Mouse (Mus musculus) megakaryocyte, embryonic 14.5 days (primary cell): ENCODE data around the gene Nav1. TPM values are rescaled to one million over a fixed set of nuclear protein-coding genes. Genes with fewer than 3 reads are reported as not detected.

Experiments used
- H3K27me3 ChIP-seq: replicated peaks from 2 replicates; pipeline ENCODE3; 2012; ENCODE audit warnings: inconsistent platforms
- H3K36me3 ChIP-seq: replicated peaks from 2 replicates; pipeline ENCODE3; 2012; ENCODE audit warnings: low read length, inconsistent platforms, mixed read lengths
- H3K4me1 ChIP-seq: 2 replicates; pipeline ENCODE4 v1.6.1; 2012; ENCODE audit warnings: inconsistent platforms
- H3K4me3 ChIP-seq: replicated peaks from 2 replicates; pipeline ENCODE3; 2012; ENCODE audit warnings: moderate library complexity, mild to moderate bottlenecking, inconsistent platforms
- H3K9me3 ChIP-seq: 2 replicates; pipeline ENCODE4 v1.6.1; 2012; ENCODE audit warnings: inconsistent platforms
- FLI1 ChIP-seq: IDR thresholded peaks from 2 replicates; pipeline ENCODE4 v1.6.1; 2012; ENCODE audit warnings: low read length, inconsistent platforms, mixed read lengths
- GATA1 ChIP-seq: IDR thresholded peaks from 3 replicates; pipeline ENCODE4 v1.6.1; 2012; ENCODE audit warnings: mixed read lengths, low read length, inconsistent platforms, borderline replicate concordance
- polyA plus RNA-seq: library from polyadenylated mRNA; stranded (reverse); fragments of >175 nt; gene quantifications from 2 replicates; pipeline ENCODE4 v1.2.3, GENCODE M21; 2012; ENCODE audit warnings: low replicate concordance; ENCODE audit not compliant: insufficient read depth

Nav1 gene
- polyA plus RNA-seq, 1 experiment, result 13.4 TPM

GRCm38 (mm10) chr1:135531981-135532380 lies 75.1 kb downstream of the Nav1 start:
- H3K9me3 ChIP-seq, result no peaks in the 10 kb centered on the region
- no peaks in the 10 kb centered on the region for H3K27me3 ChIP-seq
- H3K36me3 ChIP-seq, result peaks cover 89% of the 10 kb centered on the region
- no peak overlapping the region for H3K4me3 ChIP-seq
- TF ChIP-seq FLI1 (no peak), GATA1 (no peak)
- peaks cover 17% of the 10 kb centered on the region for H3K4me1 ChIP-seq

GRCm38 (mm10) chr1:135531081-135531480 lies 76.0 kb downstream of the Nav1 start:
- TF ChIP-seq FLI1, result no peak
- no peak for TF ChIP-seq GATA1
- no peaks in the 10 kb centered on the region for H3K9me3 ChIP-seq
- no peak overlapping the region for H3K4me3 ChIP-seq
- peaks cover 85% of the 10 kb centered on the region for H3K36me3 ChIP-seq
- peaks cover 17% of the 10 kb centered on the region for H3K4me1 ChIP-seq
- no peaks in the 10 kb centered on the region for H3K27me3 ChIP-seq

- H3K4me3 ChIP-seq, result no peak overlapping the region
- H3K36me3 ChIP-seq, result peaks cover 67% of the 10 kb centered on the region
- H3K9me3 ChIP-seq, result peaks cover 27% of the 10 kb centered on the region
- peaks cover 13% of the 10 kb centered on the region for H3K4me1 ChIP-seq
- TF ChIP-seq FLI1, result no peak
- no peak for TF ChIP-seq GATA1
- H3K27me3 ChIP-seq, result no peaks in the 10 kb centered on the region
Observed at GRCm38 (mm10) chr1:135524518-135524860, 82.6 kb downstream of the Nav1 start.

- Histone ChIP-seq H3K36me3 (peaks cover 63% of the 10 kb centered on the region), H3K9me3 (peaks cover 27% of the 10 kb centered on the region), H3K4me3 (peak overlapping the region; percentile 14), H3K4me1 (peaks cover 13% of the 10 kb centered on the region), H3K27me3 (no peaks in the 10 kb centered on the region)
- TF ChIP-seq FLI1 (no peak), GATA1 (no peak)
Observed at GRCm38 (mm10) chr1:135523780-135524517, 83.1 kb downstream of the Nav1 start.

GRCm38 (mm10) chr1:135523344-135523743 lies 83.8 kb downstream of the Nav1 start:
- Histone ChIP-seq H3K4me1 (peaks cover 13% of the 10 kb centered on the region), H3K36me3 (peaks cover 63% of the 10 kb centered on the region), H3K27me3 (no peaks in the 10 kb centered on the region), H3K4me3 (peak overlapping the region; percentile 64), H3K9me3 (peaks cover 27% of the 10 kb centered on the region)
- TF ChIP-seq GATA1, result no peak
- no peak for TF ChIP-seq FLI1

- Histone ChIP-seq H3K9me3 (peaks cover 27% of the 10 kb centered on the region), H3K27me3 (no peaks in the 10 kb centered on the region), H3K36me3 (peaks cover 49% of the 10 kb centered on the region), H3K4me3 (no peak overlapping the region), H3K4me1 (peaks cover 37% of the 10 kb centered on the region)
- TF ChIP-seq GATA1 (no peak), FLI1 (no peak)
Observed at GRCm38 (mm10) chr1:135520550-135521168, 86.4 kb downstream of the Nav1 start.

- Histone ChIP-seq H3K9me3 (peaks cover 17% of the 10 kb centered on the region), H3K36me3 (peaks cover 46% of the 10 kb centered on the region), H3K4me1 (peaks cover 38% of the 10 kb centered on the region), H3K27me3 (no peaks in the 10 kb centered on the region), H3K4me3 (no peak overlapping the region)
- TF ChIP-seq GATA1, result no peak
- no peak for TF ChIP-seq FLI1
Observed at GRCm38 (mm10) chr1:135518661-135519060, 88.4 kb downstream of the Nav1 start.

- H3K4me1 ChIP-seq, result peaks cover 37% of the 10 kb centered on the region
- peaks cover 38% of the 10 kb centered on the region for H3K36me3 ChIP-seq
- no peak for TF ChIP-seq GATA1
- TF ChIP-seq FLI1, result no peak
- H3K4me3 ChIP-seq, result no peak overlapping the region
- peaks cover 6% of the 10 kb centered on the region for H3K9me3 ChIP-seq
- no peaks in the 10 kb centered on the region for H3K27me3 ChIP-seq
Observed at GRCm38 (mm10) chr1:135517469-135517868, 89.6 kb downstream of the Nav1 start.

GRCm38 (mm10) chr1:135516511-135517305 lies 90.4 kb downstream of the Nav1 start:
- peaks cover 37% of the 10 kb centered on the region for H3K4me1 ChIP-seq
- peaks cover 3% of the 10 kb centered on the region for H3K9me3 ChIP-seq
- H3K36me3 ChIP-seq, result peaks cover 34% of the 10 kb centered on the region
- H3K27me3 ChIP-seq, result peaks cover 3% of the 10 kb centered on the region
- TF ChIP-seq FLI1 (no peak), GATA1 (no peak)
- peak overlapping the region; percentile 73 for H3K4me3 ChIP-seq

- H3K4me3 ChIP-seq, result no peak overlapping the region
- TF ChIP-seq GATA1 (no peak), FLI1 (no peak)
- peaks cover 13% of the 10 kb centered on the region for H3K27me3 ChIP-seq
- H3K9me3 ChIP-seq, result no peaks in the 10 kb centered on the region
- H3K36me3 ChIP-seq, result peaks cover 27% of the 10 kb centered on the region
- H3K4me1 ChIP-seq, result peaks cover 39% of the 10 kb centered on the region
Observed at GRCm38 (mm10) chr1:135515633-135516238, 91.4 kb downstream of the Nav1 start.
